Mouse (Mus musculus) kidney, adult 2 months (tissue): ENCODE results near the gene Cntnap2. TPM values are rescaled to one million over a fixed set of nuclear protein-coding genes. Genes with fewer than 3 reads are reported as not detected.

Source experiments
- DNase-seq: peaks from one replicate; pipeline ENCODE4 v3.0.0; 2021
- H3K27ac ChIP-seq: fragments of 200-500 bp; 2 replicates; pipeline ENCODE4 v1.5.1; 2012; ENCODE audit warnings: low read depth, low read length, control low read depth, inconsistent platforms; ENCODE audit not compliant: insufficient read depth
- H3K27me3 ChIP-seq: fragments of 200-500 bp; replicated peaks from 2 replicates; pipeline ENCODE4 v1.6.1; 2012; ENCODE audit warnings: mild to moderate bottlenecking, moderate library complexity, low read length, inconsistent platforms; ENCODE audit not compliant: control insufficient read depth, insufficient read depth
- H3K36me3 ChIP-seq: fragments of 200-500 bp; 2 replicates; pipeline ENCODE4 v1.6.1; 2012; ENCODE audit warnings: mild to moderate bottlenecking, moderate library complexity, low read length, inconsistent platforms; ENCODE audit not compliant: control insufficient read depth, insufficient read depth
- H3K4me1 ChIP-seq: fragments of 200-500 bp; 2 replicates; pipeline ENCODE4 v1.6.1; 2011; ENCODE audit warnings: low read length; ENCODE audit not compliant: control insufficient read depth, insufficient read depth
- H3K4me3 ChIP-seq: fragments of 200-500 bp; 2 replicates; pipeline ENCODE4 v1.5.1; 2011; ENCODE audit warnings: mild to moderate bottlenecking, low read depth, low read length, control low read depth; ENCODE audit not compliant: insufficient read depth
- CTCF ChIP-seq: fragments of 200-500 bp; conservative IDR thresholded peaks from 2 replicates; pipeline ENCODE4 v1.5.1; 2011; ENCODE audit warnings: low read depth, mild to moderate bottlenecking, control low read depth, low read length, moderate library complexity, mixed read lengths; ENCODE audit not compliant: insufficient read depth, insufficient read length
- POLR2A ChIP-seq: fragments of 200-500 bp; IDR thresholded peaks from one replicate; pipeline ENCODE4 v1.6.1; 2011; ENCODE audit warnings: low read depth, low read length, control low read depth
- WGBS: fragments of 180-500 bp; shearing (Covaris S2); methylation state at CpG from one replicate; pipeline ENCODE4 v1.1.7; 2018; 5-methylcytosine and 5-hydroxymethylcytosine counted together
- polyA plus RNA-seq: library from polyadenylated mRNA; depleted of rRNA; stranded (reverse); fragments of >200 nt; gene quantifications from 2 replicates; pipeline ENCODE4 v1.2.3, GENCODE M21; 2012; rRNA removed

Cntnap2 gene
- 0.11 and 0.31 TPM in 2 replicates for polyA plus RNA-seq

DNA sequence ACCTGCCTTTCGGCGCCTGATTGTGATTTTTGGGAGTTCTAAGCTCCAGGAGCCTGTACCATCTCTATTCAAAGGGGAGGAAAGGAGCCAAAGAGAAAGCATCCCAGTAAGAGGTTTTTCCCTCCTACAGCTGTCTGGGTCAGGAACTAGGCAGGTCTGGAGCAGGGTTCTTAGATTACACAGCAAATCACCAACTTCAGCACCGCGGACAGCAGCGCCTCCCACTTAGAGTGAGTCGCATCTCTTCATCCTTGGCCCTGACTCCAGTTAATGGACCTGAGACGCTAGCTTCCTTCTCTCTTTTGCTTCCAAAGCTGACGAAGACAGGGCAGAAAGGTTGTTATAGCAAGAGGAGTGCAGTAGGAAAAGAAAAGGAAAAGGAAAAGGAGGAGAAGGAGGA, at the start of gene Cntnap2:
Cntnap2 (plus strand) TSS at position 267 of the 400 bp plus-strand sequence.
- H3K27me3 ChIP-seq = no peaks in the 10 kb centered on the region
- H3K27ac ChIP-seq = no peak within 1 kb of the TSS
- no peak for DNase-seq
- TF ChIP-seq POLR2A (no peak), CTCF (no peak)
- no peaks in the 10 kb centered on the region for H3K36me3 ChIP-seq
- H3K4me1 ChIP-seq = no peaks in the 10 kb centered on the region
- 13% methylated on average over 8 of the region's 8 CpGs for WGBS
- H3K4me3 ChIP-seq = no peak within 1 kb of the TSS

DNA sequence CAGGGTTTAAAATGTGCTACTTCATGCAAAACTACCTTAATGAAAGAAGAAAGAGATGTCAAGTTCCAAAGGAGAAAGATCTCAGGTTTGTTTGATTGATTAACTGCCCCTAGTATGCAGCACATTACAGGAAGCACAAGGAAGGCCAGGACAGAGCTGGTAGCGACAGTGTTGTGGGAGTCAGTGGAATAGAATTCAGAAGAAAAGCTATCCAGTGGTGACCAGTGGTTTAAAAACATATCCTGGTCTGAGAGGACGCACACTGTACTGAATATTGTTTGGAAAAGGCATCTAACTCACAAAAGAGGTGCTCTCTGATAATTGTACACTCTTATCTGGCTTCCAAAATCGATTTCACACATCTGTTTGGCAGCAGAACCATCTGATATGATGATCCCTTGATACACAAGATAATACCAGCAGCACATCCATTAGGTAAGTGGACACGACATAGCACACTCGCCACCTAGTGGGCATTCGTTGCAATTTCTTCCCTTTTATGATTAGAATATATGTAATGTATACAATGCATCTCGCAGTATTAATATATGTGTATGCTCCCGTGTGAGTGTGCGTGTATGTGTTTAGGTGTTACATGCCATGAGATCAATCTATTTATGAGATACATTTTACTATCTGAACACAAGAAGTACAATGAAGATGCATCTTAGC, 33.0 kb upstream of the Cntnap2 start:
- no peaks in the 10 kb centered on the region for H3K4me1 ChIP-seq
- DNase-seq = peak; percentile 4
- H3K27ac ChIP-seq = no peak overlapping the region
- H3K4me3 ChIP-seq = no peak overlapping the region
- whole genome bisulfite sequencing = 21% methylated on average over 9 of the region's 9 CpGs
- peak; percentile 38; the same call in 1 of the 2 replicates for TF ChIP-seq CTCF
- TF ChIP-seq POLR2A = no peak
- H3K27me3 ChIP-seq = no peaks in the 10 kb centered on the region
- no peaks in the 10 kb centered on the region for H3K36me3 ChIP-seq

DNA sequence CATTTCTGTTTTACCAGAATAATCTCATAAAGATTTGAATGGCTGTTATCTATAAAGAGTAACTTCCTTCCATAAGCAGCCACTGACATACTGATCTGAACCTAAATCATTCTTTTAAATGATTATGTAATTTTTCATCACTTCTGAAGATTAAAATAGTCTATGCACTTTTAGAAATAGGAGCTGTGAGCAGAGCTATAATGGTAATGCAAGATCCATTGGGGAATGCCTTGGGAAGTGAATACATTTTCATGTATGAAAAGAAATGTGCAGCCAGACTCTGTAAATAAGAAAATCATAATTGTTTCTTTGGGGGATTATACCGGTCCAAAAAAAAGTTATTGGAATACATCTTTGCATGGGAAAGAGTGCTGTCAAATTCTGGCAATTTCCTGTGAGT, 19.7 kb upstream of the Cntnap2 start:
- H3K27me3 ChIP-seq = no peaks in the 10 kb centered on the region
- WGBS = 64% methylated on average over 1 of the region's 1 CpGs
- H3K36me3 ChIP-seq = no peaks in the 10 kb centered on the region
- H3K4me3 ChIP-seq = no peak overlapping the region
- no peak for DNase-seq
- no peak overlapping the region for H3K27ac ChIP-seq
- TF ChIP-seq POLR2A = no peak
- TF ChIP-seq CTCF = no peak
- no peaks in the 10 kb centered on the region for H3K4me1 ChIP-seq

DNA sequence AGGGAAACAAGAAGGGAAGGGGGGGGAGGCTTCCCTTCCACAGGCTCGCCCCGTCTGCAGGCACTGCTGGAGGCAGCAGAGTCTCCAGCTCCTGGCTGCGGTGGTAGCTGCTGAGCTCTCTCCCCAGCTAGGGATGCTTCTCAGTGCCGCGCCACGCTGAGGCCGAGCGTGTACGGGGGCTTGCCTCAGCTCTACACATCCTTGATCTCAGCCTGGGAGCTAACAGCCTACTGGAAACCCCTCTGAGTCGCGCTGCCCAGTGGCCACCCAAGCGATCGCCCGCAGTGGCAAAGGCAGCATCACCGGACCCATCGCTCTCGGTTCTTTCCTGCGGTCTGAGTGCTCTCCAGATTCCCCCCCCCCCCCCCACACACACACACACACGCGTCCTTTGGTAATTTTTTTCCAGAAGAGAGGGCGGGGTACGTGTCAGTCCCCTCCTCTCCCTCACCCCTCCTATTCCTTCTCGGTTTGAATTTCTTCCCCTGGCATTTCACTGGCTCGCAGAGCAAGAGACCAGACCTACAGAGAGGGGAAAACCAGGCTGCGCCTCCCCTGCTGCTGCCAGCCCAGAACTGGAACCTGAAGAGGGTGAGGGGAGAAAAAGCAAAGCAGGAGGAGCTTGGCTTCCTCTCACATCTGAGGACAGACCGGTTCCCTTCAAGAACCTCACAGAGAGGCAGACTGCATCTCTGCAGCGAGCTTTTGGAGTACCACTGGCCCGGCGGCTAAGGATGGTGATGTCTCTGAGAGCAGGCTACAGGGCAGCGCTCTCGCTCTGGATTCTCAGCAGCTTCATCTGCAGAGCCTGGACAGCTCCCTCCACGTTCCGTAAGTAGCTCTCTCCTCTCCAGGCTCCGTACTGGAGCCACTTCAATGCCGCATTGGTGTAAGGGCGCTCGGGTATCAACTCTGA, 657 bp downstream of the Cntnap2 start:
- Histone ChIP-seq H3K4me3 (no peak overlapping the region), H3K27me3 (no peaks in the 10 kb centered on the region), H3K36me3 (no peaks in the 10 kb centered on the region), H3K4me1 (no peaks in the 10 kb centered on the region), H3K27ac (no peak overlapping the region)
- TF ChIP-seq POLR2A (no peak), CTCF (no peak)
- 4% methylated on average over 36 of the region's 37 CpGs for WGBS
- no peak for DNase-seq

DNA sequence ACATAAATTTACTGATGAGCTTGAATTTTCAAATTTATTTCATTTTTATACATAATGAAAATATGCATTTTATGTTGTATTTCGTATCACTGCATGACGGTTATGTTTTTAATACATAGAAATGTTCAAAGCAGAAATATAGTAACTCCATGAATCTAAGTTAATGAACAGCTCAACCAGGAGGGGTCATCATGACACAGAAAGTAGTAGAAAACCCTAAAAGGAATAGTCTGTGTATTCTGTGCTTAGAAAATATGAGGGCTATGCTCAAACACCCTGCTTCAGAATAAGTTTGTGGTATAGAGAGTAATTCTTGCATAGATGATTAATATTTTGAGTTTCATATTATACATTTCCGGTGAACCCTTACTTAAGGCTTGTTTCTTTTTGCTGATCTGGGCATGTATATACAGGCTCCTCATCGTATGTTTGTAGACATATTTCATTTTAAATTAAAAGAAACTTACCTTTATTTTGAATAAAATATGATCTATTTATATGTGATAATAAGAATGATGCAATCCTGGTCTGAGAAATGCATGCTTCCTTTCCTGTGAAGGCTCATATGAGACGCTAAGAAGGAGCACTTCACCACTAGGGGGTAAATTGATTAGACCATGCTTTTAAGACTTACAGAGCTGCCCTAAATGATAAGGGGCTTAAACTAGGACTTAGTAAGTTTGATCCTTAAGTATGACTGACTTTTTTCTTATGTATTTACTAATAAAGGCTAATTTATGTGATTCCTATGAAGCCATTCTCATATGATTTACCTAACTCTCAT, 3.2 kb downstream of the Cntnap2 start:
- DNase-seq = no peak
- H3K36me3 ChIP-seq = no peaks in the 10 kb centered on the region
- H3K4me3 ChIP-seq = no peak overlapping the region
- H3K4me1 ChIP-seq = no peaks in the 10 kb centered on the region
- WGBS = 71% methylated on average over 5 of the region's 5 CpGs
- no peak for TF ChIP-seq CTCF
- H3K27ac ChIP-seq = no peak overlapping the region
- no peaks in the 10 kb centered on the region for H3K27me3 ChIP-seq

DNA sequence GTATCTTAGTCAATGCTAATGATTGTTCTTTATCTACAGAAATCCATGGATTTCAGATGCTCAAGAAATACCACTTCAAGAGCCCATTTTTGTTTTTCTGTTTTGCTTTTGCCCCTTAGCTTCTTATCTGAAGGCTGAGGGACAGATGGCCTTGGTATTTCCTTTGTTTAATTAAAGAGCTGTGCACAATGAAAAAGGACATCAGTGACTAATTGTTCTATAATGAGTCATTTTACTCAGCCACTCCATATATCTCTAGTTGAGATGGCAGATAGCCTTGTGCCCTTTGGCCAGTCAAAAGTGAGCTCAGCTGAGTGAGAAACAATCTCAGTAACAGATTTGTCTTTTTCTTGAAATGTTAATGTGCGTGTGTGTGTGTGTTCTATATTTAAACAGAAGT, 29.1 kb downstream of the Cntnap2 start:
- WGBS = 71% methylated on average over 1 of the region's 1 CpGs
- no peak for TF ChIP-seq CTCF
- TF ChIP-seq POLR2A = no peak

DNA sequence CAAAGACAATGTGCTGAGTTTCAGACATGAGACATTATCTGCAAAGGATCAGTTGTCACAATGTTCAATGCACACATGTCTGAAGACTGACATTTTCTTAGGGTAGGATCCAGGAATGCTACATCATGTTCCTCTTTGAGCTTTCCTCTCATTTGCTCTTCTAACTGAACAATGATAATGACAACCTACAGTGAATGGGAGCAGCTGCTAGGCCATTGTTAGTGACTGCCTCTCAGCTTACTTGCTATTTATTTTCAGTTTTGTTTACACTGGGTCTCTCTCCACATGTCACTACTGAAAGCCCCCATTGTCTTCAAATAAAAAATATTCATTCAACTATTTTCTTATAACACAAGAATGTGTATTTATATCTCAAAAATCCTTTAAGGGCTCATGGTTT, 54.5 kb downstream of the Cntnap2 start:
- Histone ChIP-seq H3K4me1 (no peaks in the 10 kb centered on the region), H3K27me3 (no peaks in the 10 kb centered on the region), H3K4me3 (no peak overlapping the region), H3K27ac (no peak overlapping the region), H3K36me3 (no peaks in the 10 kb centered on the region)
- no peak for DNase-seq
- no peak for TF ChIP-seq CTCF
- no peak for TF ChIP-seq POLR2A

More for the DNA sequence above, 29.1 kb downstream of the Cntnap2 start:
- no peaks in the 10 kb centered on the region for H3K36me3 ChIP-seq
- no peak for DNase-seq
- H3K4me1 ChIP-seq = no peaks in the 10 kb centered on the region
- no peak overlapping the region for H3K4me3 ChIP-seq
- no peak overlapping the region for H3K27ac ChIP-seq
- no peaks in the 10 kb centered on the region for H3K27me3 ChIP-seq
